Mouse (Mus musculus): ENCODE measurements around the gene 1700023F06Rik. TPM values are rescaled to one million over a fixed set of nuclear protein-coding genes. Genes with fewer than 3 reads are reported as not detected.

Gene 1700023F06Rik
- polyA plus RNA-seq (2014; fragmentation: Nextera tagmentation; extraction: Ambion mirVana): not detected in 2 replicates

DNA sequence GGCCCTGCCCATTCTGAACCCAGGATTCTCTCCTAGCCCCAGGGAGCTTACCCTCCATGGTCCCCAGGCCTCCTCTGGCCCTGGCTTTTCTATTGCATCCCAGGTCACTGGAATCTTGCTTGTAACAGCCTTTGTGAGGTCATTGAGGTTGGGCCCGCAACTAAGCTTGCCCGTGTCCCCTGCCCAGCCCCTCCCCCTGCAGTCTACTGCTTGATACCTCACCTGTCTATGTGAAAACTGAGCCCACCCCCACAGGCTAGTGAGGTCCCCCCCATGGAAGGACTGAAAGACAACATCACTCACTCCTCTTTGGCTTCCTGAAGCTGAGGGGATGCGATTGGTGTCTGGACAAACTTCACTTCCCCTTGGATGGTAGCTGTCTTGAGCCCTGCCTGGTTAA is at the start of gene 1700023F06Rik:
Gene 1700023F06Rik, minus strand, starts transcription at position 101 of the 400 bp plus-strand sequence.
- H3K4me3 ChIP-seq (ENCODE audit: low read depth, low read length): no peak within 1 kb of the TSS
- H3K4me2 ChIP-seq: no peak within 1 kb of the TSS
- H3K36me3 ChIP-seq (ENCODE audit: control insufficient read depth, insufficient read depth, low read length): no peaks in the 10 kb centered on the region
- H3K27me3 ChIP-seq (ENCODE audit: control insufficient read depth, insufficient read depth, low read length): peaks cover 4% of the 10 kb centered on the region; the same call in 1 of the 2 replicates
- no peaks in the 10 kb centered on the region for H3K9me3 ChIP-seq (replicated peaks; ENCODE audit: control insufficient read depth, low read length)
- H3K27ac ChIP-seq (ENCODE audit: low read depth, low read length): no peak within 1 kb of the TSS
- H3K9ac ChIP-seq (ENCODE audit: low read depth, low read length): no peak within 1 kb of the TSS
- ATAC-seq (replicated peaks; ENCODE audit: insufficient number of reproducible peaks, low FRiP score, low TSS enrichment): no peak
- WGBS (ENCODE audit: insufficient replicate concordance): 88% methylated on average over 3 of the region's 3 CpGs
- no peaks in the 10 kb centered on the region for H3K4me1 ChIP-seq (ENCODE audit: control insufficient read depth, insufficient read depth, low read length)

DNA sequence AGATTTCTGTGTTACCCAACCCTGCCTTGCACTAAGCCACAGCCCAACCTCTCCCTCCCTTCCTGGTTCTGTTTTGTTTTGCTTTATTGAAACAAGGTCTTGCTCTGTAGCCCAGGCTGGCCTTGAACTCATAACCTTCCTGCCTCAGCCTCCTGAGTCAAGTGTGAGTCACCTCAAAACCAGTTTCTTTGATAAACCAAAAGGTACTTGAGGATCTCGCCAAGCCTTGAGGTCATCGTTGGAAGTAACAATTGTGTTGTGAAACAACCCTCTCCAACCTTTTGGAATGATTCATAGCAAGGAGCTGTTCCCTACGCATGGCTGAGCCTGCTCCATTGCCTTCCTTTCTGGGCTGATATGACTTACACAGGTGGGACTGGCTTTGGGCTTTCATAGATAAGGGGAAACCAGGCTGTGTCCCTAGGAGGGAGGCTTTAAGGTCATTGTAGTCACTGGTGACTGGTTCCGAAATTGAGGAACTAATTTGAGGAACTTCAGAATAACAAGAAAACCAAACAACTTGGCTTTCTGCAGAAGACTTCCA is 49.7 kb upstream of the 1700023F06Rik start:
- Histone ChIP-seq H3K4me1 (ENCODE audit: control insufficient read depth, insufficient read depth, low read length) (peaks cover 7% of the 10 kb centered on the region; the same call in 1 of the 2 replicates), H3K27ac (ENCODE audit: low read depth, low read length) (no peak overlapping the region), H3K27me3 (ENCODE audit: control insufficient read depth, insufficient read depth, low read length) (0 out of 2 replicates have a peak, but pooled peaks cover 3% of the 10 kb centered on the region), H3K4me2 (no peak overlapping the region), H3K36me3 (ENCODE audit: control insufficient read depth, insufficient read depth, low read length) (no peaks in the 10 kb centered on the region), H3K9me3 (replicated peaks; ENCODE audit: control insufficient read depth, low read length) (no peaks in the 10 kb centered on the region), H3K9ac (ENCODE audit: low read depth, low read length) (no peak overlapping the region), H3K4me3 (ENCODE audit: low read depth, low read length) (no peak overlapping the region)
- ATAC-seq (replicated peaks; ENCODE audit: insufficient number of reproducible peaks, low FRiP score, low TSS enrichment): no peak
- 79% methylated on average over 4 of the region's 4 CpGs for WGBS (ENCODE audit: insufficient replicate concordance)

DNA sequence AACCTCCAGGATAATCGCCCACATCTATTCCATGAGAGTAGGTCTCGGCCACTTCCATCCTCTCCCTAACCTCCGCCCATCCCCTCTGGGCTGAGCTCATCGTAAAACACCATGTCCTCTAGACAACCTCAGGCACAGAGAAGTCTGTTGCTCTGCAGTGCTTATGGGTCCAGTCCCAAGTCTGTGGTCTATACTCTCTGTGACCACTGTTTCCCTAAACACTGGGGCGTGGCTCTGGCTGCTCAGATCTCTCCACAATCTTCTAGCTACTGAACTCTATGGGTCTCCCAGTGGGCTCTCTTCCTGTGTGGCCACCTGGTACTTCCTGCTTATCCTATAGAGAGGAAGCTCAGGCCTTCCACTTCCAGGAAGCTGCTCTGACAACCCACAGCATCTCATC is 45.2 kb upstream of the 1700023F06Rik start:
- no peak for ATAC-seq (replicated peaks; ENCODE audit: insufficient number of reproducible peaks, low FRiP score, low TSS enrichment)
- Histone ChIP-seq H3K36me3 (ENCODE audit: control insufficient read depth, insufficient read depth, low read length) (no peaks in the 10 kb centered on the region), H3K4me1 (ENCODE audit: control insufficient read depth, insufficient read depth, low read length) (no peaks in the 10 kb centered on the region), H3K9ac (ENCODE audit: low read depth, low read length) (no peak overlapping the region), H3K27ac (ENCODE audit: low read depth, low read length) (no peak overlapping the region), H3K27me3 (ENCODE audit: control insufficient read depth, insufficient read depth, low read length) (no peaks in the 10 kb centered on the region), H3K9me3 (replicated peaks; ENCODE audit: control insufficient read depth, low read length) (no peaks in the 10 kb centered on the region), H3K4me2 (no peak overlapping the region), H3K4me3 (ENCODE audit: low read depth, low read length) (no peak overlapping the region)
- WGBS (ENCODE audit: insufficient replicate concordance): 78% methylated on average over 5 of the region's 5 CpGs

DNA sequence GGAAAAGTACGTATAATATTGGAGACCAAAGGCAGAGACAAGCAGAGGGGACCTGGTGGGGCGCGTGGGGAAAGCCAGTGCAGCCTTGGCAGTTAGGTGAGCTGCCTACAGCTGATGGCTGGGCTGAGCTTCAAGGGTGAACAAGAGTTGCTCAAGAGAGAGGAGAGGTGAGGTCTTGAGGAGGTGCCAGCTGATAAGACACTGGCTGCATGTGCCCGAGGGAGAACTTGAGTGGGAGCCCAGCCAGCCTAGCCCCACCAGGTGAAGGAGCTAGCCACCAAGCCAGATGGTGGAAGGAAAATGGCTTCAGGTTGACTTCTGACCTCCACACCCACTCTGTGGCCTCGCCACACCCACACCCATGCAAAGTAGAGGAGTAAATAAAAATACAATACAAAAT is 44.0 kb upstream of the 1700023F06Rik start:
- H3K27ac ChIP-seq (ENCODE audit: low read depth, low read length): no peak overlapping the region
- H3K4me3 ChIP-seq (ENCODE audit: low read depth, low read length): no peak overlapping the region
- H3K36me3 ChIP-seq (ENCODE audit: control insufficient read depth, insufficient read depth, low read length): no peaks in the 10 kb centered on the region
- no peak overlapping the region for H3K9ac ChIP-seq (ENCODE audit: low read depth, low read length)
- H3K4me1 ChIP-seq (ENCODE audit: control insufficient read depth, insufficient read depth, low read length): peaks cover 7% of the 10 kb centered on the region
- no peak for ATAC-seq (replicated peaks; ENCODE audit: insufficient number of reproducible peaks, low FRiP score, low TSS enrichment)
- 81% methylated on average over 5 of the region's 5 CpGs for WGBS (ENCODE audit: insufficient replicate concordance)
- H3K27me3 ChIP-seq (ENCODE audit: control insufficient read depth, insufficient read depth, low read length): no peaks in the 10 kb centered on the region
- H3K9me3 ChIP-seq (replicated peaks; ENCODE audit: control insufficient read depth, low read length): no peaks in the 10 kb centered on the region
- H3K4me2 ChIP-seq: no peak overlapping the region

DNA sequence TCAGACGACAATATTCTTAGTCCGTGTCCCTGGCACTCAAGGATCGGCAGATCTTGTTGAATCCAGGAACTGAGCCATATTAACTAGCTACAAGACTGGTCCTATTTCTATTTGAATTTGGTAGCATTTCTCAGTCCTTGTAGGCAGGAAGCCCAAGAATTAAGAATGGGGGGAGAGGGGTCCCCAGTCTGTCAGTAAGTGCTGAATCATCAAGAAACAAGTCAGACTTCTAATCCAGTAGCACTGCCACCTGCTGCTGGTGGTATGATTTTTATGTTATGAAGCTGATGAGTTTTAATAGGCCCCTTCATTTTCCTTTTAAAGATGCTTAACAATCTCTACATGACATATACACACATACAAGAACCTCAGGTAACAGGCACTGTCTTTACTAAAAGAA is 42.0 kb upstream of the 1700023F06Rik start:
- 91% methylated on average over 3 of the region's 3 CpGs for WGBS (ENCODE audit: insufficient replicate concordance)
- Histone ChIP-seq H3K27ac (ENCODE audit: low read depth, low read length) (no peak overlapping the region), H3K9me3 (replicated peaks; ENCODE audit: control insufficient read depth, low read length) (no peaks in the 10 kb centered on the region), H3K9ac (ENCODE audit: low read depth, low read length) (no peak overlapping the region), H3K27me3 (ENCODE audit: control insufficient read depth, insufficient read depth, low read length) (no peaks in the 10 kb centered on the region), H3K4me3 (ENCODE audit: low read depth, low read length) (no peak overlapping the region), H3K36me3 (ENCODE audit: control insufficient read depth, insufficient read depth, low read length) (no peaks in the 10 kb centered on the region), H3K4me2 (no peak overlapping the region), H3K4me1 (ENCODE audit: control insufficient read depth, insufficient read depth, low read length) (peaks cover 21% of the 10 kb centered on the region)
- no peak for ATAC-seq (replicated peaks; ENCODE audit: insufficient number of reproducible peaks, low FRiP score, low TSS enrichment)

DNA sequence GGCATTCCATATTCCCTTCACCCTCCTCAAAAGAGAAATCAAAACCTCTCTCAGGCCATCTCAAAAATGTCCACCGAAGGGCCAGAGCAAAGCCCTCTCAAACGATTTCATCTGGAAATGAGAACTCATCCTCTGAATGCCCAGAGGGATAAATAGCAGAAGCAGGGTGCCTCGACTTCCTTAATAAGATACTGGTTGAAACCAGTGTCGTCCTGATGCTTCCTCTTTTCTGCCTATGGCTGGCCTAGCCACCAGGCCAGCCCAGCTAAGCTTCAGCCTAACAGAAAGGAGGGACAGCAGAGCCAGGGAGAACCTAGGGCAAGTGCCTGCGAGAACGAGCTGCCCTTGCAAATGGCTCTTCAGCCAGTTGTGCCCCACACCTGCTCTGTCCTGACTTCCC is 41.2 kb upstream of the 1700023F06Rik start:
- Histone ChIP-seq H3K4me3 (ENCODE audit: low read depth, low read length) (no peak overlapping the region), H3K9ac (ENCODE audit: low read depth, low read length) (no peak overlapping the region), H3K4me1 (ENCODE audit: control insufficient read depth, insufficient read depth, low read length) (peaks cover 21% of the 10 kb centered on the region), H3K27ac (ENCODE audit: low read depth, low read length) (no peak overlapping the region), H3K9me3 (replicated peaks; ENCODE audit: control insufficient read depth, low read length) (no peaks in the 10 kb centered on the region), H3K4me2 (no peak overlapping the region), H3K36me3 (ENCODE audit: control insufficient read depth, insufficient read depth, low read length) (no peaks in the 10 kb centered on the region), H3K27me3 (ENCODE audit: control insufficient read depth, insufficient read depth, low read length) (no peaks in the 10 kb centered on the region)
- no peak for ATAC-seq (replicated peaks; ENCODE audit: insufficient number of reproducible peaks, low FRiP score, low TSS enrichment)
- 61% methylated on average over 6 of the region's 6 CpGs for WGBS (ENCODE audit: insufficient replicate concordance)

DNA sequence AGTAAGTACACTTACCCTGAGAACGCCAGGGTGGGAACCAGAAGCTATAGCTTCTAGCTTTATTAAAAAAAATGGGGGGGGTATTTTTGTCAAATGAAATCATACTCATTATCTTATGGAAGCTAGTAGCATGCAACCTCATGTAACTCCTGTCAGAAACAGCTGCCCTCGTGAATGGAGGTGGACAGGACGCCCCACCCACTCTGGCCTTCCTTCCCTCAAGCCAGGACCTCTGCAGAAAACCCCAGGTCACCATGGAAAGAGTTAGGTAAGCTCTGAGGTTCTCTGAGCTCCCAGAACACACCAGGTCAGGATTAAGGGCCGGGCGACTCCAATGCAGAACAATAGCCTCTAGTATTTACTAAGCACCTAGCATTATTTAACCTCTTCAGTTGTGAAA is 40.5 kb upstream of the 1700023F06Rik start:
- no peak overlapping the region for H3K9ac ChIP-seq (ENCODE audit: low read depth, low read length)
- no peaks in the 10 kb centered on the region for H3K36me3 ChIP-seq (ENCODE audit: control insufficient read depth, insufficient read depth, low read length)
- no peak for ATAC-seq (replicated peaks; ENCODE audit: insufficient number of reproducible peaks, low FRiP score, low TSS enrichment)
- peaks cover 21% of the 10 kb centered on the region for H3K4me1 ChIP-seq (ENCODE audit: control insufficient read depth, insufficient read depth, low read length)
- 69% methylated on average over 5 of the region's 5 CpGs for WGBS (ENCODE audit: insufficient replicate concordance)
- no peak overlapping the region for H3K27ac ChIP-seq (ENCODE audit: low read depth, low read length)
- no peaks in the 10 kb centered on the region for H3K27me3 ChIP-seq (ENCODE audit: control insufficient read depth, insufficient read depth, low read length)
- no peaks in the 10 kb centered on the region for H3K9me3 ChIP-seq (replicated peaks; ENCODE audit: control insufficient read depth, low read length)
- H3K4me3 ChIP-seq (ENCODE audit: low read depth, low read length): no peak overlapping the region
- H3K4me2 ChIP-seq: no peak overlapping the region

DNA sequence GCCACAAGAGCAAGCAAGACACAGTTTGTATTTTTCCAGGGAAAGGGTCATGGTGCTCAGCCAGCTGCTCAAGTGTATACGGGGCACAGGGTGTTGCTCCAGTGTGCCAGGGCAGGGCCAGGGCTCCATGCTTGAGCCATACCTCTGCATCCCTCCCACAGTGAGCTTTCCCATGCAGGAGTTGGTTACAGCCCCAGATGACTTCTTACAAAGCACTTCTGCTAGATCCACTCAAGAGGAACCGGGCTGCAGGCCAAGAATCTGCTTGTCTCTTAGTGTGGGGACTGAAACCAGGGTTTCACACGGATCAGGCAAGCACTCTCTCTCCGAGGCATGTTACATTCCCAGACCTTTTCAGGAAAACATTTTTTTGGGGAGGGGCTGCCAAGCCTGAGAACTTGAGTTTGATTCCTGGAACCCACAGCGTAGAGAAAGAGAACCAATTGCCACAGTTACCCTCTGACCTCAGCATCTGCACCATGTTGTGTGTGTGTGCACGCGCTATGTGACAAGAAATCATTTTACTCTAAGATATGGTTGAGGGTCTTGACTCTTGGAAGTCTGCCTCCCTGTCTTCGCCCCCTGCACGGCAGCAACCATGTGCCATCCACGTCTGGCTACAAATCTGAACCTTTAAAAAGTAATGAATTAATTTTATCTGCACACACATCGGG is 39.3 kb upstream of the 1700023F06Rik start:
- peaks cover 21% of the 10 kb centered on the region for H3K4me1 ChIP-seq (ENCODE audit: control insufficient read depth, insufficient read depth, low read length)
- no peak overlapping the region for H3K4me3 ChIP-seq (ENCODE audit: low read depth, low read length)
- H3K9me3 ChIP-seq (replicated peaks; ENCODE audit: control insufficient read depth, low read length): no peaks in the 10 kb centered on the region
- 61% methylated on average over 11 of the region's 11 CpGs for WGBS (ENCODE audit: insufficient replicate concordance)
- H3K9ac ChIP-seq (ENCODE audit: low read depth, low read length): no peak overlapping the region
- H3K27ac ChIP-seq (ENCODE audit: low read depth, low read length): peak overlapping the region; percentile 23
- H3K4me2 ChIP-seq: no peak overlapping the region
- H3K36me3 ChIP-seq (ENCODE audit: control insufficient read depth, insufficient read depth, low read length): no peaks in the 10 kb centered on the region
- no peaks in the 10 kb centered on the region for H3K27me3 ChIP-seq (ENCODE audit: control insufficient read depth, insufficient read depth, low read length)
- 0 out of 2 replicates have a peak, but pooled peaks have one; percentile 14 for ATAC-seq (replicated peaks; ENCODE audit: insufficient number of reproducible peaks, low FRiP score, low TSS enrichment)
